Mouse (Mus musculus) neural tube, embryonic 14.5 days (tissue): ENCODE measurements at regions not wholly inside any gene's neighbourhood (a gene's known extent, or its start where the extent isn't known, plus 50 kb on each side); places are given as distances from the start of the nearest gene placed in this dataset.
A peak's percentile ranks its signal among the peaks of the same experiment; 100 is the strongest.

Experiments
- ATAC-seq: fragments of 200-750 bp; cut with Nextera tagmentation; 2 replicates; pipeline ENCODE4 v1.8.0; 2017; ENCODE audit warnings: low read depth, mild to moderate bottlenecking, moderate TSS enrichment, moderate library complexity
- H3K27ac ChIP-seq: fragments of 300-500 bp; sonication (generic); 2 replicates; pipeline ENCODE4 v1.5.1; 2014; ENCODE audit warnings: low read depth, mild to moderate bottlenecking, control low read depth, low read length, moderate library complexity, mixed read lengths
- H3K27me3 ChIP-seq: fragments of 300-500 bp; sonication (generic); 2 replicates; pipeline ENCODE4 v1.6.1; 2014; ENCODE audit warnings: low read length; ENCODE audit not compliant: control insufficient read depth, insufficient read depth
- H3K36me3 ChIP-seq: fragments of 300-500 bp; sonication (generic); 2 replicates; pipeline ENCODE4 v1.6.1; 2014; ENCODE audit warnings: low read length, mixed read lengths; ENCODE audit not compliant: control insufficient read depth, insufficient read depth
- H3K4me1 ChIP-seq: fragments of 300-500 bp; sonication (generic); 2 replicates; pipeline ENCODE4 v1.6.1; 2014; ENCODE audit warnings: low read length; ENCODE audit not compliant: control insufficient read depth, insufficient read depth
- H3K4me2 ChIP-seq: fragments of 300-500 bp; sonication (generic); 2 replicates; pipeline ENCODE4 v1.6.1; 2014; ENCODE audit warnings: mild to moderate bottlenecking, low read depth, low read length, control low read depth
- H3K4me3 ChIP-seq: fragments of 300-500 bp; sonication (generic); 2 replicates; pipeline ENCODE4 v1.5.1; 2014; ENCODE audit warnings: low read depth, low read length, control low read depth, mixed read lengths
- H3K9ac ChIP-seq: fragments of 300-500 bp; sonication (generic); replicated peaks from 2 replicates; pipeline ENCODE4 v1.6.1; 2014; ENCODE audit warnings: low read depth, mild to moderate bottlenecking, control low read depth, low read length, mixed read lengths
- H3K9me3 ChIP-seq: fragments of 300-500 bp; sonication (generic); 2 replicates; pipeline ENCODE4 v1.6.1; 2016; ENCODE audit warnings: low read length; ENCODE audit not compliant: control insufficient read depth
- WGBS: fragments of 180-500 bp; shearing (Covaris S2); extraction: QIAGEN DNeasy Blood & Tissue Kit; methylation state at CpG from one replicate; pipeline ENCODE4 v1.1.7; 2014; 5-methylcytosine and 5-hydroxymethylcytosine counted together

DNA sequence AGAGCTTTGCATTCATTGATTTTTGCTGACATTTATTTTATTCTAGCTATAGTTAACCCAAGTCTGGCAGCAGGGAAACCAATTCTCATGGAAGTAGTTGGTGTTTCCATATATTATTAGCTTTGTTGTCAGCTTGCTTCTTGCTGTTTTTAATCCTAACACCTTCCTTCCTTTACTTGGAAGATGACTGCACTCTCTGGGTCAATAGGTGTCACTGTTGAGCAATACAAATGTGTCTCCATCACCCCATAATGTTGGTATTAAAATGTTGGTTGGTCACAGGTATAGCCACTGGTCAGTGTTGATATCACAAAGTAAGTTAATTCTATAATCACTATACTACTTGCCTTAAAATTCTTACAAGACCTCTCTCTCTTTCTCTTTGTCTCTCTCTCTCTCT, 477.9 kb upstream of the A1bg start:
- no peaks in the 10 kb centered on the region for H3K27me3 ChIP-seq
- no peaks in the 10 kb centered on the region for H3K4me1 ChIP-seq
- no peaks in the 10 kb centered on the region for H3K36me3 ChIP-seq
- no peaks in the 10 kb centered on the region for H3K9me3 ChIP-seq
- no peak for ATAC-seq
- no peak overlapping the region for H3K27ac ChIP-seq
- H3K9ac ChIP-seq = no peak overlapping the region
- no peak overlapping the region for H3K4me3 ChIP-seq
- H3K4me2 ChIP-seq = no peak overlapping the region

GRCm38 (mm10) chr15:61399971-61400370, 477.2 kb upstream of the A1bg start:
- no peak for ATAC-seq
- Histone ChIP-seq H3K4me3 (no peak overlapping the region), H3K27ac (no peak overlapping the region), H3K4me2 (no peak overlapping the region), H3K27me3 (no peaks in the 10 kb centered on the region), H3K9ac (no peak overlapping the region), H3K9me3 (no peaks in the 10 kb centered on the region), H3K4me1 (0 out of 2 replicates have a peak, but pooled peaks cover 1% of the 10 kb centered on the region), H3K36me3 (no peaks in the 10 kb centered on the region)
- 86% methylated on average over 2 of the region's 2 CpGs for WGBS

DNA sequence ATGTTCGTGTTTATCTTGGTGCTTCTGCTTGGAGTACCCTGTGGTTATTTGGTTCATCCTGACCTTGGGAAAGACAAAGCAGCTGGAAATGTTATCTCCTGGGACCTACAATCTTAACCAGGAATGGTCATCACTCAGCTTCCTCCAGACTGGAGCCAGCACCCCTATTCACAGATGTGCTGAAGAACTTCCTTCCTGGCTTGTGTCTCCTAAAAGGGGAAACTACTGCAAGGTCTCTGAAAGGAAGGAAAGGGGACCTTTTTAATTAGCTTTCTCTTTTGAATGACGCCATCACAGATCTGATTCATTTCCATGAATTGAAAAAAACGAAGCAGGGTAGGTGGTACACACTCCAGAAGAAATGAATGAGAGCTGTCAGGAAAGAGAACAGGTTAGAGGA, 476.0 kb upstream of the A1bg start:
- Histone ChIP-seq H3K4me1 (0 out of 2 replicates have a peak, but pooled peaks cover 4% of the 10 kb centered on the region), H3K9ac (no peak overlapping the region), H3K36me3 (no peaks in the 10 kb centered on the region), H3K27ac (no peak overlapping the region), H3K9me3 (no peaks in the 10 kb centered on the region), H3K4me2 (no peak overlapping the region), H3K27me3 (no peaks in the 10 kb centered on the region), H3K4me3 (no peak overlapping the region)
- 87% methylated on average over 3 of the region's 3 CpGs for WGBS
- no peak for ATAC-seq

DNA sequence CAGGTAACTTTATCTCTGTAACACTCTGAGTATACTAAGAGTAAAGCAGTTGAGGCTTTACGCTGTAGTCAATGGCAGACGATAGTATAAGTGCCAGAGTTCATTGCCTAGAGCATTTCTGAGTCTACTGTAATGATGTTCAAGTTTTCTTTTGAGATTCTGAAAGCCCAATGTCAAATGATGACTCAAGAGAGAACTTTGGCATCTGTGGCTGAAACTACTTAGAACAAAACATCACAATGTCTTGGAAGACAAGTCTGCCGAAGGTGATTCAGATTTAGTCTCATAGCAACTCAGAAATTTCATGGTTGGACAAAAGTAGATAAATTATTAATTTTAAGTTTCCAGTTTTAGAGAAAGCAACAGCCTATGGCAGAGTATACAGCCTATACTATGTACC, 474.2 kb upstream of the A1bg start:
- no peaks in the 10 kb centered on the region for H3K27me3 ChIP-seq
- 89% methylated on average over 3 of the region's 3 CpGs for WGBS
- no peak for ATAC-seq
- no peak overlapping the region for H3K9ac ChIP-seq
- H3K4me2 ChIP-seq = no peak overlapping the region
- no peaks in the 10 kb centered on the region for H3K9me3 ChIP-seq
- no peak overlapping the region for H3K27ac ChIP-seq
- H3K36me3 ChIP-seq = no peaks in the 10 kb centered on the region
- 0 out of 2 replicates have a peak, but pooled peaks cover 4% of the 10 kb centered on the region for H3K4me1 ChIP-seq
- H3K4me3 ChIP-seq = no peak overlapping the region

GRCm38 (mm10) chr15:61395296-61395826, 472.5 kb upstream of the A1bg start:
- Histone ChIP-seq H3K9me3 (no peaks in the 10 kb centered on the region), H3K4me1 (0 out of 2 replicates have a peak, but pooled peaks cover 4% of the 10 kb centered on the region), H3K9ac (no peak overlapping the region), H3K27ac (no peak overlapping the region), H3K4me3 (no peak overlapping the region), H3K36me3 (no peaks in the 10 kb centered on the region), H3K4me2 (no peak overlapping the region), H3K27me3 (no peaks in the 10 kb centered on the region)
- WGBS = 10% methylated on average over 8 of the region's 8 CpGs
- peak; percentile 75; the same call in 1 of the 2 replicates for ATAC-seq

- no peak overlapping the region for H3K27ac ChIP-seq
- H3K27me3 ChIP-seq = no peaks in the 10 kb centered on the region
- WGBS = 58% methylated on average over 3 of the region's 3 CpGs
- H3K9ac ChIP-seq = no peak overlapping the region
- ATAC-seq = no peak
- H3K9me3 ChIP-seq = no peaks in the 10 kb centered on the region
- H3K4me2 ChIP-seq = no peak overlapping the region
- H3K36me3 ChIP-seq = no peaks in the 10 kb centered on the region
- no peak overlapping the region for H3K4me3 ChIP-seq
- no peaks in the 10 kb centered on the region for H3K4me1 ChIP-seq
Observed at GRCm38 (mm10) chr15:61380666-61381065, 457.9 kb upstream of the A1bg start.

- Histone ChIP-seq H3K9ac (no peak overlapping the region), H3K27ac (no peak overlapping the region), H3K4me1 (no peaks in the 10 kb centered on the region), H3K4me3 (no peak overlapping the region), H3K36me3 (no peaks in the 10 kb centered on the region), H3K27me3 (no peaks in the 10 kb centered on the region), H3K9me3 (no peaks in the 10 kb centered on the region), H3K4me2 (no peak overlapping the region)
- 81% methylated on average over 3 of the region's 3 CpGs for WGBS
- ATAC-seq = no peak
Observed at GRCm38 (mm10) chr15:61366276-61366675, 443.5 kb upstream of the A1bg start.

GRCm38 (mm10) chr15:61365511-61365910, 442.7 kb upstream of the A1bg start:
- Histone ChIP-seq H3K36me3 (no peaks in the 10 kb centered on the region), H3K4me3 (no peak overlapping the region), H3K27ac (no peak overlapping the region), H3K27me3 (no peaks in the 10 kb centered on the region), H3K4me2 (no peak overlapping the region), H3K9me3 (no peaks in the 10 kb centered on the region), H3K9ac (no peak overlapping the region), H3K4me1 (no peaks in the 10 kb centered on the region)
- 82% methylated on average over 5 of the region's 5 CpGs for WGBS
- no peak for ATAC-seq

GRCm38 (mm10) chr15:61364461-61364860, 441.6 kb upstream of the A1bg start:
- Histone ChIP-seq H3K4me2 (no peak overlapping the region), H3K4me1 (no peaks in the 10 kb centered on the region), H3K4me3 (no peak overlapping the region), H3K27me3 (no peaks in the 10 kb centered on the region), H3K27ac (no peak overlapping the region), H3K9ac (no peak overlapping the region), H3K36me3 (no peaks in the 10 kb centered on the region), H3K9me3 (no peaks in the 10 kb centered on the region)
- 86% methylated on average over 2 of the region's 2 CpGs for WGBS
- no peak for ATAC-seq
